Mouse (Mus musculus) heart, embryonic 16.5 days (tissue): Measurements from ENCODE around the gene Cyp2d11. TPM values are rescaled to one million over a fixed set of nuclear protein-coding genes. Genes with fewer than 3 reads are reported as not detected.
"Not testable (repeated sequence)": the region's sequence is repeated elsewhere in the genome, so short reads cannot be mapped to it uniquely, and the experiment has no call there.

ENCODE experiments used
- ATAC-seq: fragments of 200-750 bp; cut with Nextera tagmentation; replicated peaks from 2 replicates; pipeline ENCODE4 v1.8.0; 2017; ENCODE audit warnings: moderate number of reproducible peaks; ENCODE audit not compliant: insufficient read depth, low FRiP score; ENCODE audit errors: extremely low read depth
- H3K27ac ChIP-seq: fragments of 300-500 bp; sonication (generic); 2 replicates; pipeline ENCODE4 v1.5.1; 2014; ENCODE audit warnings: mild to moderate bottlenecking, low read length, control low read depth, moderate library complexity
- H3K27me3 ChIP-seq: fragments of 300-500 bp; sonication (generic); 2 replicates; pipeline ENCODE4 v1.6.1; 2014; ENCODE audit warnings: low read length, mixed read lengths; ENCODE audit not compliant: control insufficient read depth, insufficient read depth
- H3K36me3 ChIP-seq: fragments of 300-500 bp; sonication (generic); 2 replicates; pipeline ENCODE4 v1.6.1; 2014; ENCODE audit not compliant: control insufficient read depth, insufficient read depth
- H3K4me1 ChIP-seq: fragments of 300-500 bp; sonication (generic); 2 replicates; pipeline ENCODE4 v1.6.1; 2014; ENCODE audit warnings: low read length, mixed read lengths; ENCODE audit not compliant: control insufficient read depth, insufficient read depth
- H3K4me2 ChIP-seq: fragments of 300-500 bp; sonication (generic); 2 replicates; pipeline ENCODE4 v1.6.1; 2014; ENCODE audit warnings: low read depth, mild to moderate bottlenecking, control low read depth, low read length
- H3K4me3 ChIP-seq: fragments of 300-500 bp; sonication (generic); 2 replicates; pipeline ENCODE4 v1.5.1; 2014; ENCODE audit warnings: mild to moderate bottlenecking, control low read depth, low read length
- H3K9ac ChIP-seq: fragments of 300-500 bp; sonication (generic); 2 replicates; pipeline ENCODE4 v1.6.1; 2014; ENCODE audit warnings: low read length, control low read depth
- H3K9me3 ChIP-seq: fragments of 300-500 bp; sonication (generic); replicated peaks from 2 replicates; pipeline ENCODE4 v1.6.1; 2016; ENCODE audit warnings: low read length; ENCODE audit not compliant: control insufficient read depth
- WGBS: fragments of 180-500 bp; shearing (Covaris S2); extraction: QIAGEN DNeasy Blood & Tissue Kit; methylation state at CpG from one replicate; pipeline ENCODE4 v1.1.7; 2014; 5-methylcytosine and 5-hydroxymethylcytosine counted together
- polyA plus RNA-seq: library from polyadenylated mRNA; unstranded; fragments of >200 nt; fragmentation: Nextera tagmentation; extraction: Ambion mirVana; gene quantifications from 2 replicates; pipeline ENCODE4 v1.2.1, GENCODE M21; 2015

Gene Cyp2d11
- polyA plus RNA-seq = not detected in 2 replicates

DNA sequence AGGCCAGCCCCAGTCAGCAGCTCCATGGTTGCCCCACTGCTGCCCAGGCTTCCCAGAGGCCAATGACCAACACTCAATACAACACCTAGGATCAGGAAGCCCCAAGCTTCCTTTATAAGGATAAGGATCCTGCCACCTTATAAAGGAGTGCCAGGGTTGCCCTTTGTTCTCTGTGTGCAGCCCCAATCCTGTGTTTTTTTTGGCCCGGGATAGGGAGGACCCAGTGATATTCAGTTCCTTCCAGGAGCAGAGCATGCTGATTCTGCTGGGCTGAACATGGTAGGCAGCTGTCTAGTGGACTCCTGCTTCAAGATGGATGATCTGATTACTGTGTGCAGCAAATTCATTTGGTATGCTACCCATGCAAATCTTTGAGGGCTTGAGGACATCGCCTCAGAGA, at the start of gene Cyp2d11:
Gene Cyp2d11 (minus strand): TSS at position 101 of the 400 bp plus-strand sequence.
- H3K9me3 ChIP-seq, H3K4me2 ChIP-seq, H3K4me1 ChIP-seq, H3K9ac ChIP-seq, ATAC-seq, H3K27ac ChIP-seq, H3K4me3 ChIP-seq, H3K27me3 ChIP-seq, H3K36me3 ChIP-seq: not testable (repeated sequence)
- WGBS = 80% methylated on average over 2 of the region's 2 CpGs

DNA sequence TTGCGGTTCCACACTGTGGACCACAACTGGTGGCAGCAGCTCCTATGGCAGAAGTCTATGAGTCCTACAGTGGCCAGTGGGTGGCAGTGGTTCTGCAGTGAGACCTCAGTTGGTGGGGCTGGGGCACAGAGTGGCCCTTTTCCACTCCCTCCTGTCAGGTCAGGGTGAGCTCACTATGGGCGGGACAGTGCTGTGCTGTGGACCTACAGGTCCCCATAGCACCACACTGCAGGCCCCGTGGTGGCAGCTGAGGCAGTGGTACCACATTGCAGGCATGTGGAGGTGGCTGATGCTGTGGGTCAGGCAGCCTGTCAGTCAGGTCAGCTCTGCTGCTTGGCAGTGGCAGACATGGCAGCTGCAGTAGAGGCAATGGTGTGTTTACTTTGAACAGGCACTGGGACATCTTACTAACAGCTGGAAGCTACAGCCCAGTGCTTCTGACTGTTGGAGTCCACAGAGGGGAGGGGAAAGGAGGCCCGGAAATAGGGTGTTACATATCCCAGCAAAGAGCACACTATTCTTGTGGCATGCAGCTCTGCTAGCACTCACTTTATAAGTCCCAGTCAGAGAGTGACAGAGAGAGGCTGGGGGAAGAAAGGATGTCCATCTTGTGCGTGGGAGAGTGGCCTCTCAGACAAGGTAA, 44.3 kb upstream of the Cyp2d11 start:
- 48% methylated on average over 5 of the region's 5 CpGs for WGBS
- no peak overlapping the region for H3K4me2 ChIP-seq
- no peaks in the 10 kb centered on the region for H3K36me3 ChIP-seq
- H3K4me3 ChIP-seq = no peak overlapping the region
- H3K27ac ChIP-seq = no peak overlapping the region
- no peaks in the 10 kb centered on the region for H3K27me3 ChIP-seq
- H3K9ac ChIP-seq = no peak overlapping the region
- no peak for ATAC-seq
- H3K4me1 ChIP-seq = no peaks in the 10 kb centered on the region
- peaks cover 7% of the 10 kb centered on the region for H3K9me3 ChIP-seq

DNA sequence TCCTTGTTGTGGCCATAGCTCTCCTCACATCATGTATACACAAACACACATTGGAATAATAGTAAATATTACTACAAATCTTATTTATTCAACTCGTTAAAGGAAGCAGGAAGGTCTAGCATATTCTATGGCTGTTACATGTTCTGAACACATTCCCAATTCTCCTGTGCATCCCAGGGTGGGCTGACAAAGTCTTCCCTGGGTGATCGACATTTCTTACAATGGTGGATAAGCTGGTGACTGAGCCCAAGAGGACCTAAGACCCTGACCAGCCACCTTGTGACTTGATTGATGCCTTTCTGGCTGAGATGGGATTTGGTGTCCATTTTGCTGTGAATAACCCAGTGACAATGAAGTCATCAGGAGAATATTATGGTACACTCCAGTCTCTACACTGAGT, 41.8 kb upstream of the Cyp2d11 start:
- ATAC-seq = no peak
- no peak overlapping the region for H3K4me3 ChIP-seq
- no peak overlapping the region for H3K4me2 ChIP-seq
- 71% methylated on average over 2 of the region's 2 CpGs for WGBS
- no peak overlapping the region for H3K27ac ChIP-seq
- no peaks in the 10 kb centered on the region for H3K36me3 ChIP-seq
- H3K9me3 ChIP-seq = peaks cover 7% of the 10 kb centered on the region
- no peak overlapping the region for H3K9ac ChIP-seq
- no peaks in the 10 kb centered on the region for H3K27me3 ChIP-seq
- no peaks in the 10 kb centered on the region for H3K4me1 ChIP-seq

DNA sequence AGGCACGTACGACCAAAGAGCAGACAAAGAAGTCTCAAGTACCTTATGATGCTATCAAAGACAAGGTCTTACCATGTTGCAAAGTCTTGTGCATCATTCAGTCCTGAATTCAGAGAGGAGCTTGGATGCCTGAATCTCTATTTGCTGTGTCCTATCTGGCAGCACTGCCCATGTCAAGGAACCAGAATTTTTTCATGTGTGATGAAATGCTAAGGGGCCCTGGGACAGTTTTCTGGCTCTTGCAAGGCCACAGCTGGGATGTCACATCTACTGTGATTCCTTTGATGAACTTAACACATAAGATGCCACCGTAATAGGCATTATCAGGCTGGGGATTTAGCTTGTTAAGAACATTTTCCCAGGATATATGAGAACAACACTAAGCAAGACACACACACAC, 41.2 kb upstream of the Cyp2d11 start:
- no peaks in the 10 kb centered on the region for H3K36me3 ChIP-seq
- H3K27me3 ChIP-seq = no peaks in the 10 kb centered on the region
- H3K4me1 ChIP-seq = no peaks in the 10 kb centered on the region
- H3K27ac ChIP-seq = no peak overlapping the region
- no peak overlapping the region for H3K9ac ChIP-seq
- H3K4me3 ChIP-seq = no peak overlapping the region
- H3K4me2 ChIP-seq = no peak overlapping the region
- 74% methylated on average over 3 of the region's 3 CpGs for WGBS
- no peak for ATAC-seq
- peaks cover 7% of the 10 kb centered on the region for H3K9me3 ChIP-seq

DNA sequence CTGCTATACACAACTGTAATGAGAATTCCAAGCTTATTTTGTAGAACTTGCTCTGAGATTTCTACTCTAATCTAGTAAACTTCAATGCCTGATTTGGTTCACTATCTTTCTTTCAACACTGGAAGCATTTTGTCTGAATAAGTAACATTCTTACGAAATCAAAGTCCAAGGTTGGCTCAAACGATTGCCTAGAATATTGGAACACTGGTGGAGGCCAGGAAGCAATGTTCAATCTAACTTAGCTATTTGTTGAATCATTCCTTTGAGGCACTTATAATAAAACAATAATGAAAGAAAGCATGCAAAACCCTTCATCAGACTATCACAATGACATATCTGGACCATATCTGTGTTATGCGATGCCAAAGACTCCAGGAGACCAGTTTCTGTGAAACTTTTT, 40.7 kb upstream of the Cyp2d11 start:
- Histone ChIP-seq H3K4me1 (no peaks in the 10 kb centered on the region), H3K4me3 (no peak overlapping the region), H3K27me3 (no peaks in the 10 kb centered on the region), H3K9ac (no peak overlapping the region), H3K4me2 (no peak overlapping the region), H3K9me3 (peaks cover 7% of the 10 kb centered on the region), H3K36me3 (no peaks in the 10 kb centered on the region), H3K27ac (no peak overlapping the region)
- WGBS = 75% methylated on average over 3 of the region's 3 CpGs
- no peak for ATAC-seq

DNA sequence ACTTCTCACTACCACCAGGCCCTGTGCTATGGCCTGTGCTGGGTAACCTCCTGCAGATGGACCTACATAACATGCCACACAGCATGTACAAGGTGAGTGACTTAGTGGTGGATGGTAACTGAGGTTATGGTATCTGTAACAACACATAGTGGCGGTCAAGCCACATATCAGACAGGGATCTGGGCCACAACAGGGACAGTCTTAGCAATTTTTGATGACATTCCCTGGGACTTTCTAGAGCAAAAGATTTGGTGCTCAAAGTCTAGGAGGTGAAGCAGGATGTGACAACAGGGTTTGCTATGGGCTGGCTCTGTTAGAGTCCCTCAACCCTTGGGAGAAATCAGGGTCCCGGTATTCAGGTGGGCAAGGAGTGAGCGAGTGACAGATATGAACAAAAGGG, 39.8 kb upstream of the Cyp2d11 start:
- 86% methylated on average over 3 of the region's 3 CpGs for WGBS
- Histone ChIP-seq H3K36me3 (no peaks in the 10 kb centered on the region), H3K9ac (no peak overlapping the region), H3K4me1 (no peaks in the 10 kb centered on the region), H3K4me2 (no peak overlapping the region), H3K4me3 (no peak overlapping the region), H3K9me3 (peaks cover 7% of the 10 kb centered on the region), H3K27me3 (no peaks in the 10 kb centered on the region), H3K27ac (no peak overlapping the region)
- ATAC-seq = no peak

DNA sequence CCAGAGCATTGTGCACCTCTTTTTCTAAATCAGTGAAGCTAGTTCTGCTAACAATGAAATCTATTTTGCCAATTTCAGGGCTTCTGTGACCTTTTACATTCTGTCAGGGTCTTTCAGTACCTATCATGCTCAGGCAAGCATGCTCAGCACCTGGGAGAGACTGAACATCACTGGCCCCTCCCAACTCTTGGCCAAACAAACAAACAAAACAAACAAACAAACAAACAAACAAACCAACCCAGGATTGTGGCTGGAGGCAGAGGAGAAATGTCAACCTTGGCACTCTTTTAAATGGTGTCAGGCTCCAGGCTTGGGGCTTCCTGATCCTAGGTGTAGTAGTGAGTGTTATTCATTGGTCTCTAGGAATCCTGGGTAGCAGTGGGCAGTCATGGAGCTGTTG, 39.3 kb upstream of the Cyp2d11 start, which contains the start of gene Cyp2d9:
Gene Cyp2d9 (plus strand): TSS at position 301 of the 400 bp plus-strand sequence.
- H3K4me3 ChIP-seq = no peak within 1 kb of the TSS
- H3K36me3 ChIP-seq = no peaks in the 10 kb centered on the region
- no peak within 1 kb of the TSS for H3K4me2 ChIP-seq
- H3K9ac ChIP-seq = no peak within 1 kb of the TSS
- no peak within 1 kb of the TSS for H3K27ac ChIP-seq
- H3K9me3 ChIP-seq = peaks cover 7% of the 10 kb centered on the region
- no peaks in the 10 kb centered on the region for H3K4me1 ChIP-seq
- ATAC-seq = no peak
- H3K27me3 ChIP-seq = no peaks in the 10 kb centered on the region

DNA sequence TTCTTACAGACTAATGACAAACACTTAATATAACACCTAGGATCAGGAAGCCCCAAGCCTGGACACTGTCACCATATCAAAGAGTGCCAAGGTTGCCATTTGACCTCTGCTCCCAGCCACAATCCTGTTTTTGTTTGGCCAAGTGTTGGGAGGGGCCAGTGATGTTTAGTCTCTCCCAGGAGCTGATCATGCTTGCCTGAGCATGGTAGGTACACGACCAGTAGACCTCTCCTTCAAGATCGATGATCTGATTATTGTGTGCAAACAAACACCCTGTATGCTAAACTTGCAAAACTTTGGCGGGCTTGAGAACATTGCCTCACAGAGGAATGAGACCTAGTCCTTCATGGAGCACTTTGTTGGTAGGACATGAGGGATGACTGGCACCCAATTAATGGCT, 29.6 kb upstream of the Cyp2d11 start:
- ATAC-seq = no peak
- no peaks in the 10 kb centered on the region for H3K36me3 ChIP-seq
- H3K9ac ChIP-seq = no peak overlapping the region
- no peak overlapping the region for H3K4me2 ChIP-seq
- H3K4me3 ChIP-seq = no peak overlapping the region
- H3K27ac ChIP-seq = no peak overlapping the region
- no peaks in the 10 kb centered on the region; the same call in 1 of the 2 replicates for H3K9me3 ChIP-seq
- 71% methylated on average over 3 of the region's 3 CpGs for WGBS
- no peaks in the 10 kb centered on the region for H3K4me1 ChIP-seq
- no peaks in the 10 kb centered on the region for H3K27me3 ChIP-seq

DNA sequence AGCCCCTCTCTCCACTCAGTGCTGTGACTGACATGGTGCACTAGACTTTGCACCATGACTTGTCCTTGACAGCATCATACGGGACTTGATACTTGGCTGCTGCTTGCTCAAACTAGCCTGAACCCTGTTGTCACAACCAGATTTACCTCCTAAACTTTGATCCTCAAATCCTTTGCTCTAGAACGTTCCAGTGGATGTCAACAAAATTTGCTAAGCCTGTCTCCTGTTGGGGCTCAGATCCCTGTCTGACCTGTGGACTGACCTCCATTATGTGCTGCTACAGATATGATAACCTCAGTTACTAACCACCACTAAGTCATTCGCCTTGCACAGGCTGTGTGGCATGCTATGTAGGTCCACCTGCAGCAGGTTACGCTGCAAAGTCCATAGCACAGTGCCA, 29.1 kb upstream of the Cyp2d11 start:
- 59% methylated on average over 4 of the region's 4 CpGs for WGBS
- H3K4me3 ChIP-seq = no peak overlapping the region

More for the DNA sequence above, 29.1 kb upstream of the Cyp2d11 start:
- no peaks in the 10 kb centered on the region for H3K27me3 ChIP-seq
- no peak overlapping the region for H3K27ac ChIP-seq
- H3K4me2 ChIP-seq = no peak overlapping the region
- no peak for ATAC-seq
- H3K4me1 ChIP-seq = no peaks in the 10 kb centered on the region
- no peak overlapping the region for H3K9ac ChIP-seq
- H3K9me3 ChIP-seq = no peaks in the 10 kb centered on the region; the same call in 1 of the 2 replicates
- H3K36me3 ChIP-seq = no peaks in the 10 kb centered on the region
